Mouse (Mus musculus) CH12.LX (cell line): ENCODE data around the gene Dlg2.

Source experiments
- CTCF ChIP-seq, 2 experiments: IDR thresholded peaks in 1 of 2; conservative IDR thresholded peaks in 1 of 2; 2 replicates each; pipeline ENCODE4 v1.5.1; 2011 to 2012; ENCODE audit warnings: low read depth in 2 of 2, low read length in 2 of 2, improper control_type of control experiment in 1 of 2, inconsistent platforms in 1 of 2, mild to moderate bottlenecking in 1 of 2, moderate library complexity in 1 of 2
- HCFC1 ChIP-seq: IDR thresholded peaks from 2 replicates; pipeline ENCODE4 v1.6.1; 2012; ENCODE audit warnings: low read depth, mild to moderate bottlenecking, inconsistent platforms, low read length, improper control_type of control experiment
- ZNF384 ChIP-seq: IDR thresholded peaks from 2 replicates; pipeline ENCODE4 v1.6.1; 2012; ENCODE audit warnings: low read depth, low read length, improper control_type of control experiment, inconsistent platforms

GRCm38 (mm10) chr7:91818004-91818403 is 1341.5 kb downstream of the Dlg2 start:
- TF ChIP-seq CTCF (conservative IDR thresholded peaks at IDR 0.05 in 1 of 2, IDR thresholded peaks at IDR 0.05 in 1 of 2; ENCODE audit: low read depth in 2 of 2, low read length in 2 of 2), result no peak
- no peak for TF ChIP-seq ZNF384
- TF ChIP-seq HCFC1, result no peak
